ENCODE assay signal across 24 mouse cellular contexts in genomic region chr5:63833955-63834354, GRCm38 (mm10). TPM values are rescaled to one million over a fixed set of nuclear protein-coding genes. Genes with fewer than 3 reads are reported as not detected.
DNase-seq lines count a peak whose midpoint lies in the region; ATAC-seq lines count a peak whose summit lies in the region.
"Had no signal": no experiment of that assay in that cellular context is flagged by ENCODE, and none has a peak within 500 bp of the region (broad histone marks: within the 10 kb centered on the region; RNA-seq: fewer than 3 reads in every experiment).

No protein-coding gene starts in this region.

- ATAC-seq in kidney, embryonic 14.5 days (ENCODE audit: low FRiP score, low TSS enrichment), result no peak
- ATAC-seq in forebrain, embryonic 14.5 days, result no peak
- ATAC-seq: CD4-positive, CD25-positive, alpha-beta regulatory T cell, adult 4 months; forebrain, embryonic 16.5 days had no signal

- H3K27me3 ChIP-seq in kidney, embryonic 14.5 days (ENCODE audit: control insufficient read depth, insufficient read depth, low read length), result no peaks in the 10 kb centered on the region
- H3K27me3 ChIP-seq in forebrain, embryonic 14.5 days (replicated peaks; ENCODE audit: control insufficient read depth, insufficient read depth, low read length), result no peaks in the 10 kb centered on the region
- H3K27me3 ChIP-seq: embryonic facial prominence, embryonic 15.5 days; heart, embryonic 15.5 days; hindbrain, embryonic 15.5 days had no signal

- peak; percentile 74 for DNase-seq in kidney, adult 11 months
- peak; percentile 65 for DNase-seq in kidney, adult 9 months
- peak; percentile 49 for DNase-seq in kidney, postnatal 10 days
- DNase-seq in kidney, postnatal 4 days, result peak; percentile 40 to 67
- no peak for DNase-seq in heart, postnatal 10 days
- no peak for DNase-seq in forebrain, embryonic 14.5 days (ENCODE audit: low spot score)
- no peak for DNase-seq in spleen, adult 12 weeks (ENCODE audit: low spot score)
- DNase-seq: adrenal gland, postnatal 14 days; B cell, adult 2 months; cerebellum, adult 18-20 months; cerebellum, adult 9-11 months; embryo, embryonic 11 days; gastrocnemius, postnatal 10 days; heart, adult 2 months had no signal

- no peak overlapping the region for H3K27ac ChIP-seq in kidney, embryonic 14.5 days (ENCODE audit: low read depth, low read length)
- H3K27ac ChIP-seq in forebrain, embryonic 14.5 days (ENCODE audit: low read depth, low read length), result no peak overlapping the region
- H3K27ac ChIP-seq: embryonic facial prominence, embryonic 15.5 days; forebrain, embryonic 10.5 days; heart, adult 2 months; heart, embryonic 15.5 days; hindbrain, embryonic 15.5 days had no signal

- H3K4me1 ChIP-seq in kidney, embryonic 14.5 days (ENCODE audit: control insufficient read depth, insufficient read depth, low read length), result no peaks in the 10 kb centered on the region
- no peaks in the 10 kb centered on the region for H3K4me1 ChIP-seq in forebrain, embryonic 14.5 days (ENCODE audit: control insufficient read depth, insufficient read depth, low read length)
- H3K4me1 ChIP-seq: embryonic facial prominence, embryonic 15.5 days; heart, embryonic 15.5 days; hindbrain, embryonic 15.5 days had no signal

- no peak overlapping the region for H3K4me3 ChIP-seq in kidney, embryonic 14.5 days (ENCODE audit: low read length)
- H3K4me3 ChIP-seq in forebrain, embryonic 14.5 days (ENCODE audit: low read depth, low read length), result no peak overlapping the region
- H3K4me3 ChIP-seq: embryonic facial prominence, embryonic 15.5 days; erythroblast, embryonic 14.5 days; forebrain, embryonic 10.5 days; heart, adult 2 months; heart, embryonic 15.5 days; hindbrain, embryonic 15.5 days had no signal

- no peaks in the 10 kb centered on the region for H3K9me3 ChIP-seq in kidney, embryonic 14.5 days (ENCODE audit: control insufficient read depth, low read length)
- no peaks in the 10 kb centered on the region for H3K9me3 ChIP-seq in forebrain, embryonic 14.5 days (replicated peaks; ENCODE audit: control insufficient read depth, low read length)
- H3K9me3 ChIP-seq: embryonic facial prominence, embryonic 15.5 days; forebrain, embryonic 10.5 days; G1E; heart, embryonic 15.5 days; hindbrain, embryonic 15.5 days had no signal

- no peaks in the 10 kb centered on the region for H3K36me3 ChIP-seq in kidney, embryonic 14.5 days (ENCODE audit: control insufficient read depth, insufficient read depth, low read length)
- no peaks in the 10 kb centered on the region for H3K36me3 ChIP-seq in forebrain, embryonic 14.5 days (ENCODE audit: control insufficient read depth, insufficient read depth, low read length)
- H3K36me3 ChIP-seq: embryonic facial prominence, embryonic 15.5 days; forebrain, embryonic 10.5 days; G1E; heart, embryonic 15.5 days; hindbrain, embryonic 15.5 days had no signal

- WGBS in kidney, embryonic 14.5 days, result 36% methylated on average over 5 of the region's 5 CpGs
- WGBS in forebrain, embryonic 14.5 days, result 68% methylated on average over 5 of the region's 5 CpGs

- intact Hi-C loops in heart, postnatal 10 days (cut with DNase I), result no loop called here

- no peak overlapping the region for H3K4me2 ChIP-seq in kidney, embryonic 14.5 days (replicated peaks; ENCODE audit: low read depth, low read length)
- H3K4me2 ChIP-seq in forebrain, embryonic 14.5 days (ENCODE audit: low read length), result no peak overlapping the region
- H3K4me2 ChIP-seq: embryonic facial prominence, embryonic 15.5 days; heart, embryonic 11.5 days; heart, embryonic 15.5 days; hindbrain, embryonic 15.5 days had no signal

- no peak overlapping the region for H3K9ac ChIP-seq in kidney, embryonic 14.5 days (ENCODE audit: low read depth, low read length)
- H3K9ac ChIP-seq in forebrain, embryonic 14.5 days (ENCODE audit: low read length), result no peak overlapping the region
- H3K9ac ChIP-seq: embryonic facial prominence, embryonic 15.5 days; heart, embryonic 15.5 days; hindbrain, embryonic 15.5 days had no signal

RNA-seq across cellular contexts. Expression of gene 0610040J01Rik, which starts 21.8 kb away (rescaled TPM):
- polyA plus RNA-seq in kidney, embryonic 14.5 days (2014; fragmentation: Nextera tagmentation; extraction: Ambion mirVana), result 31.2 and 33.2 TPM in 2 replicates
- 1 to 10 TPM in 1 of 2 experiments, under 1 TPM in 1; 0.93 to 1.2 TPM for total RNA-seq in heart, postnatal 10 days (2021)
- polyA plus RNA-seq in forebrain, embryonic 14.5 days (2014; fragmentation: Nextera tagmentation; extraction: Ambion mirVana), result 2.8 and 3.3 TPM in 2 replicates
- total RNA-seq: G1E had no signal
- polyA plus RNA-seq: CD4-positive, CD25-positive, alpha-beta regulatory T cell, adult 4 months; G1E had no signal

Comparison
In these comparisons a context has a peak if more than half of its experiments do, and no peak if none do; other contexts are left out.
1. DNase-seq: peak in kidney, adult 11 months (single experiment), kidney, adult 9 months (single experiment), kidney, postnatal 10 days (single experiment) and kidney, postnatal 4 days (2 of 2); none in heart, postnatal 10 days (0 of 2), forebrain, embryonic 14.5 days (single experiment) and spleen, adult 12 weeks (single experiment).